Mouse (Mus musculus): ENCODE measurements around the gene Slc35b2.
A peak's percentile ranks its signal among the peaks of the same experiment; 100 is the strongest.

The Slc35b2 gene

DNA sequence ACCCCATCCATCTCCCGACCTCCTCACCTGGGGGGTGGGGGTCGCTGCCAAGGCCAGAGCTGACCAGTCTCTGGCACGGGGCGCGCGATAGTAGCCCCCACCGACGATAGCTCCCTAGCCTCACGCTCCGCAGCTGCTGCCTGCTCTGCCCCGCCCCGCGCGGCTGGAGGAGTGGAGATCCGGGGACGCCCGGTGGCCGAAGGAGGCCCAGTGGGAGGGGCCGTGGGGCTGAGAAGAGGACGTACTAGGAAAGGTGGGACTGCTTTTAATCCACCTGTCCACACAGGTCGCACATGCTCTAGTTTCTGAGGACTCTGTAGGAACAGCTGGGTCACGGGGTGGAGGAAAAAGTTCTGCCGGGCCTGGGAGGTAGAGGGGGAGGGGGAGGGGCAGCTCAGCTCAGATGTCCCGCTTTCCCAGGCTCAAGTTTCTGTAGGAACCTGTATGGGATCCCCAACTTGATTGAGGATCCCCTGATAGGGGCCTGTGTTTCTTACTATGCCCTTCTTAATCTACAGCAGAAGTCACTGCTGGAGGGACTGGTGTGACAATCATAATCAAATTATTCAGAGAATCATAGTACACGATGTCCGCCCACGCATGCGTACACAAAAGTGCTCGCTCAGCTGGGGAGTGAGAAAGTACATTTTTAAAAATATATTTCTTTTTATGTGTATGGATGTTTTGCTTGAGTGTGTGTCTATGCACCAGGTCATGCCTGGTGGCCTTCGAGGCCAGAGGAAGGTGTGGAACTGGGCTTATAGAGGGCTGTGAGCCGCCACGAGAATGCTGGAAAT, 36.0 kb downstream of the Slc35b2 start, which contains the start of gene Slc29a1:
Slc29a1 (minus strand) TSS at position 161 of the 797 bp plus-strand sequence.
- no peak for DNase-seq (ENCODE audit: low read depth, low spot score)

DNA sequence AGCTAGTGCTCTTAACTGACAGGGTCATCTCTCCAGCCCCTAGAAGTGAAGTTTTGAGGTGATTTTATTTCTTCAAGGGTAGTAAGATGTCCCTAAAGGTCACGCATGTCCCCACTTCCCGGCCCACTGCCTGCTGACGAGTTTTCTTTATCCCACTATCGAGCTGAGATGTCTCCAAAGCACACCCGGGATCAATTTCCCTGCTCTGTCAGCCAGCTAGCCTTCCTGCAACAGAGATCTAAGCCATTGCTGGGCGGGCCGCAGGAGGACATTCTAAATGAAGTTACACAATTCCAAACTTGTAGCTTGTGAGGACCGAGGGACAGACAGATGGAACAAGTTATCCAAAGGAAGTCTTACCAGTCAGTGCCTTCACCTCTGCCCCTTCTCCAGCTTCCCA, 36.6 kb downstream of the Slc35b2 start:
- no peak for DNase-seq (ENCODE audit: low read depth, low spot score)

DNA sequence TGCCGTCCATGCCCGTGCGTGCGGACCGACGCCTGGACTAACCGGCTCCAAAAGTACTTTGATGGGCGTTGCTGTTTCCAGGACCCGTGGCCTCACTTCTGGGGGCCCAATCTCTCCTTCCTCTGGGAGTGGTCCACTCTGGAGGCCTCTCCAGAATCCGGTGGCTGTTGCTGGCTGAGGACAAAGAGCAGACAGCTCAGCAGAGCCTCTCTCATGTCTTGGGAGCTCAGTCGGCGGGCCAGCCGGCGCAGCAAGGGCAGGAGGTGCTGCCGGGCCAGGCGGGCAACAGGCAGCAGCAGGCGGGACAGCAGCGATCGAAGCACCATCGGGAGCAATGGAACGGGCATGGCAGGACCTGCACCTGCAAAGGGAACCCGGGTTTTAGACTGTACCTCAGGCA, 37.7 kb downstream of the Slc35b2 start:
- DNase-seq (ENCODE audit: low read depth, low spot score), result no peak

DNA sequence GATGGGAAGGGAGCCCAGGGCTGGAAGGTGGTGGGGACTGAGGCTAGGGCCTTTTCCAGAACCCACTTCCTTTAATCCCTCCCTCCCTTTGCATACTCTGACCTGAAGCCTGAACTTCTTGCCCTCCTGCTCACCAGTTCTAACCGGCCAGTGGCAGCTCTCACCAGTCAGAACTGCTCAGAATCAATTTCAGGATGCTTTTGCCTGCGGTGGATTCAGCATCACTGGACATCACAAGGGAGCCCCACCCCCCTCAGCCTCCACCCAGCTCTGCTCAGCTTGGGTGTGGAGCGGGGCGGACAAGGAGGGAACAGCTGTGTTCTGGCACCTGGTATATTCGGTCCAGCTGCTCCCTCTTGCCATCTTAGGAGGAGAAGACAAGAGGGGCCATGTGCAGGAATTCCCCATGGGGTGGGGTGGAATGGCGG, 38.2 kb downstream of the Slc35b2 start, which contains the start of gene Mymx:
Mymx (minus strand) TSS at position 226 of the 428 bp plus-strand sequence.
- DNase-seq (ENCODE audit: low read depth, low spot score), result peak; percentile 93

DNA sequence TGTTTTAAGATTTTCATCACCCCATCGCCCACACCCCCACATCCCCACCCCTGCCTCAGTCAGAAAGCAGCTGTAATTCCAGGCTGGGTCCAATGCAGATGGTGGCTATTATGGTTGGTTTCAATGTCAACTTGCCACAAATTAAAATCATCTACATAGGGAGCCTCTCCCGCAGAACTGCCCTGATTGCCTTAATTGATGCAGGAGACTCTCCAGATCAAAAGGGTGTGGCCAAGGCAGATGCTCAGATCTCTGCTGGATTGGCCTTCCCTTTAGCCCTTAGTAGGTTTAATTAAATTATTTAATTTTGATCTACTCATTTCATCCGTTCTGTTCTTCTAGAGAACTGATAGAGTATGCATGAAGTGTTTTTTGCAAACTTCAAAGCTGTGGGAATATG, 39.3 kb downstream of the Slc35b2 start:
- DNase-seq (ENCODE audit: low read depth, low spot score), result no peak

DNA sequence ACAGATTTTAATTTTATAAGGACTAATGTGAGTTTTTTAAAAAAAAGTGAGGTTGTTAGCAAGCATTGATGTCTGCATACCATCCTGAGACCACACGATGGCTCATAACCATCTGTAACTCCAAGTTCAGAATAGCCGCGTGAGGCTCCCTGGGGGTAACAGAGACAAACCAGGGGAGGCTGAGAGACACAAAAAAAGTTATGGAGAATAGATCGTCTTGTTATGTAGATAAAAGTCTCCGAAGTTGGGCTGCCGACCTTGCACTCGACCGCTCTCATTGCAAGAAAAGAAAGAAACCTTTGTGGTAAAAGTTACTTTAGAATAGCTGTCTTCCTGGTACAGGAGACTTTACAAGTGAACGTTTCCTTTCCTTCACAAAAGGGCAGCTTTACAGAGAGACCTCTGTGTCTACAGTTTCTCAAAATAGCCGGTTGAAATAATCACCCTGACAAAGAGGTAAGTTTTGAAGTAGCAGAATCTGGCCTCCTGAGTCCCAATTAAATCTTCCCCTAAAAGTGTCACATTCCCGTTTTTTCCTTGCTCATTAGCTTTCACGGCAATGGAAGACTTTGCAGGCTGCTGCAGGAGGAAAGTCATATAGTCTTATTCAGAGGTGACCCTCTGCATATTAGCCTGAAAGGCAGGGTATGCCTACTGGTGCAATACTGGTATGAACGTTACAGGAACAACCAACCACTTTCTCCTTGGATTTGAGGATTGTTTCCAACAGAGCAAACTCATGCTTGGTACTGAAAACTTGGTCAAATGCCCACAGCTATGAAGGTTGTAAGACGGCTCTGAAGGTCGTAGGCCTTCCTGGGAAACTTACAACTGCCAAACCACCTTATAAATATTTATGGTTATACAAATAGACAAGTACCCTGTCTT, 43.6 kb downstream of the Slc35b2 start:
- DNase-seq (ENCODE audit: low read depth, low spot score), result no peak

DNA sequence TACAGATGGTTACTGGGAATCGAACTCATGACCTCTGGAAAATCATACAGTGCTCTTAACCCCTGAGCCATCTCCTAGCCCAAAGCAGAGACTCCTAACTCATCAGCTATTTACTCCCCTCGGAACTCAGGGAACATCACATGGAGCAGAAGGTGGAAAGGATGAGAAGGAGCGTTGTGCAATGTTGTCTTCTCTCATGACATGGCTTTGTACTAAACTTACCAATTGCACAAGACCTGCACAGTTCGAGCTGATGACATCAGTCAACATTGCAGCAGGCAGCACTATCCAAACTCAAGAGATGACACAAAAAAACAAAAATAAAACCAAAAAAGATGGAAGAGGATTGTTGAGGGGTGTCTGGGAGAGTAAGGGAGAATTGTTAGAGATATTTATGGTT, 44.7 kb downstream of the Slc35b2 start:
- DNase-seq (ENCODE audit: low read depth, low spot score), result no peak

DNA sequence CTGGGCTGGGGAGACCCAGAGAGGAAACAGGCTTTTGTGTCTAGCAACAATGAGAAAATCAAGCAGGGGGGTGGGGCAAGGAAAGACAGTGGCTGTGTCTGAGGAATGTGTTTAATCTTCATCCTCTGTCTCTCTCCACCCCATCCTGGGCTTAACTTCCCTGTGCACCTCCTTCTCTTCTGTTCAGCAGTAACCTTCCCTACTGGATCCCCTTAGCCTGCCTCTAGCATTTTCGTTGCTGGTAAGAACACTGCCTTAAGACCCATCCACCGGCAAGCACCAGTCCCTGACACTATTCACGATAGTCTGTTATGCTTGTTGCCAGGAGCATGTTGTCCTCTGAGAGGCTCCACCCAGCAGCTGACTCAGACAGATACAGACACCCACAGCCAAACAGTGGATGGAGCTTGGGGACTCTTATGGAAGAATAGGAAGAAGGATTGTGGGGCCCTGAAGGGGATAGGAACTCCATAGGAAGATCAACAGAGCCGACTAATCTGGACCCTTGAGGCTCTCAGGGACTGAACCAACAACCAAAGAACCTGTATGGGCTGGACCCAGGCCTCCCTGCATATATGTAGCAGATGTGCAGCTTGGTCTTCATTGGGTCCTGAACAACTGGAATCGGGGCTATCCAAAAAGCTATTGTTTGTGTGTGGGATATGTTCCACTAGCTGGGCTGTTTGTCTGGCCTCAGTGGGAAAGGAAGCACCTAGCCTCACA, 46.6 kb downstream of the Slc35b2 start:
- no peak for DNase-seq (ENCODE audit: low read depth, low spot score)

DNA sequence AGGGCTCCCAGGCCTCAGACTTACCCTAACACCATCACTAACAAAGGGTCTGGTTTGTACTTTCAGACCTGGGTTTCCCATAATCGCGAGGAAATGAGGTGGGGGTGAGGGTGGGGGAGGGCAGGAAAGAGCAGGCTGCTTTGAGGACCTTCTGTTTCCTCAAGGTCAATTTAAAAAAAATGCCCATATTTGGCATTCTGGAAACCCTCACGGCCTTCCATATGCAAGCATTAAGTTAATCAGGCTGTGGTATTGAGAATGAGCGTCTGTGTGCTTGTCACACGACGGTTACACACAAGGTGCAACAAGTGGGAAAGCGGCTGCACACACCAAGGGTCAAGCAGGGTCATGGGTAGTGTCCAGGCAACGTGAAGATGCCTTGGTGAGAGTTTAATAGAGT, 48.3 kb downstream of the Slc35b2 start:
- no peak for DNase-seq (ENCODE audit: low read depth, low spot score)

DNA sequence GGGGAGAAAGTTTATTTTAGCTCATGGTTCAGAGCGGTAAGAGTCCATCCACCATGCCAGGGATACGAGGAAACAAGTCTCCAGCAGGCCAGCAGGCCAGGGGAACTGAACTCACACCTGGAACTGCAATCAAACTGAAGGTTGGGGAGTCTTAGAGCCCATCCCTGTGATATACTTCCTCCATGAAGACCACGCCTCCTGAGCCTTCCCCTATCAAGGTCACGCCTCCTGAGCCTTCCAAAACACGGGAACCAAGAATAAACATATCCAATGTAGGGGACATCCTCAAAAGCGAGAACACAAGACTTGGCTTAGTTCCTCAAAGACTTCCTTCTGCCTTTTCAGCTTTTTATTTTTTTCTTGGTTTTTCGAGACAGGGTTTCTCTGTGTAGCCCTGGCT, 49.2 kb downstream of the Slc35b2 start:
- no peak for DNase-seq (ENCODE audit: low read depth, low spot score)

DNA sequence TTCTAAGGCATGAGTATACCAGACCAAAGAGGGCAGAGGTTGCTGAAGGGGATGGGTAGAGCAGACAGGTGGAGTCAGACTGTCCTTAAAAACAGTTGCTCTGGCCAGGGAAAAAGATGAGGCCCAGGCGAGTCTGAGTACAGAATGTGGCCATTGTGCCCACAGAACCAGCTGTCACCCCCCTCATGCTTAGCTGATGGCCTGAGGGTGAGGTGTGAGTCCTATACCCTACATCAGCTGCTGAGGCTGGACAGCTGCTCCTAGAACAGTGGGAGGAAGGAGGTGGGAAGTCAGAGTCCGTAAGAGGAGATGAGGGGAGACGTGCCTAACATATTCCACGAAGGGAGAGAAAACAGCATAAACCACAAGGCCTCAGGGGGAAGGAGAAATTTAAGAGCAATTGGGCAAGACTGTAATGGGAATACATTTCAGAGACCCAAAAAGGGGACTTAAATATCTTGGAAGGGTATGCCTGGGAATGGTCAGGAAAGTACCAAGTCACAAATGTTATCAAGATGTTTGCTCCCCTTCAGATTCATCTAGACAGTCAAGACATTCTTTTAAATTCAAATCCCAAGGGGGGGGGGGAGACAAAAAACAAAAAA, 52.5 kb downstream of the Slc35b2 start:
- DNase-seq (ENCODE audit: low read depth, low spot score), result no peak

DNA sequence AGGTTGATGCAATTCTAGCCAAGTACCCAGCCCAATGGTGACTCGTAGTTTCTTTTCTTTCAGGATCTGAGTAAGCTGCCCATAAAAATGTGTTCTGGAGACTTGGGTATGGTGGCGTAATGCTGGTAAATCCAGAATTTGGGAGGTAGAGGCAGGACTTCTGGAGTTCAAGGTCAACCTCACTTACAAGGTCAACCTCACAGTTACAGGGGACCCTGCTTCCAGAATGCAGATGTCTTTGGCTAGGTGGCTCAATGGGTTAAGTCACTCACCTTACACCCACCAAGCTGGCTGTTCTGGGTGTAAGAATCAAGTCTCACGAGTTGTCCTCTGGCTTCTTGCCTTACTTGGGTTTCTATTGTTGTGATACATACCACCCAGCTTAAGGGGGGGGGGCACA, 53.0 kb downstream of the Slc35b2 start:
- no peak for DNase-seq (ENCODE audit: low read depth, low spot score)

Data from WW6 (cell line).